Mouse (Mus musculus) kidney, postnatal 4 days (tissue): Measurements from ENCODE around the gene Gm9999.

Experiments
- DNase-seq, 2 experiments: peaks; one replicate each; pipeline ENCODE4 v3.0.0; 2021; ENCODE audit warnings: mixed read lengths in 2 of 2

Gm9999 gene

DNA sequence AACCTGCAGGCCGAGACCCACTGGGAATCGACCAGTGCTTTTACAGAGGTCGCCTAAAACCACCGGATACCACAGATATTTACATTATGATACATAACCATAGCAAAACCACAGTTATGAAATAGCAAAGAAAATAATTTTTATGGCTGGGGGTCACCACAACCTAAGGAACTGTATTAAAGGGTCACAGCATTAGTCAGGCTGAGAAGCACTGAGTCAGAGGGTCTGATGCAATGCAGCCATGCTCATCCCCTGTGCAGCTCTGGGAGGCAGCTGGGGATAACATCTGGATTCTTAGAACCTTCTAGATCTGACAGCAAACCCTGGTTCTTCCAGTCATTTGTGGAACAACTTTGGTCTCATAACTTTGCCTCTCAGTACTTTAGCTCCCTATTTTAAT, 48.0 kb downstream of the Gm9999 start:
- DNase-seq: no peak

DNA sequence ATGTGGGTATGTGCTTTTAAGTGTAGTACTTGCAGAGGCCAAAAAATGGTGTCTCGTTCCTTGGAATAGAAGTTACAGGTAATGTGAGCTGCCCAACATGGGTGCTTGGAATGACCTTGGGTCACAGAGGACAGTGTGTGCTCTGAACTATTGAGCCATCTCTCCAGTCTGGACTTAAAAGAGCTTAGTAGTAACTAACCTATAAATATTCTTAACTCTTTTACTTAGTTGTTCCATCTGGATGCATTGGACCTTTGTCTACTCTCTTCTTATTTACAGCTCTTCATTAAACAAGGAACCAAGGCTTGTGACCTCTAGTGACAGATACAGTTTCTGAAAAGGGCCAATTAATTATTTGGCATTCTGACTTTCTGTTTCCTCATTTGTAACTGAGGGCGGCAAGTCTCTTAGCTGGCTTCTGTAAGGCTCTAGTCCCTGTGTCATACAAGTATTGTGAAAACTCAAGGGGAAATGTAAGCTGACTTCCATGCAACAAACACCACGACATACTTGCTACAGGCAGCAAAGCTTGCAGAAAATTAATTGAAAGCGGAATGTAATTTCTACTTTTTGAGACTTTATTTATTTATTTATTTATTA, 51.5 kb downstream of the Gm9999 start:
- DNase-seq: no peak

DNA sequence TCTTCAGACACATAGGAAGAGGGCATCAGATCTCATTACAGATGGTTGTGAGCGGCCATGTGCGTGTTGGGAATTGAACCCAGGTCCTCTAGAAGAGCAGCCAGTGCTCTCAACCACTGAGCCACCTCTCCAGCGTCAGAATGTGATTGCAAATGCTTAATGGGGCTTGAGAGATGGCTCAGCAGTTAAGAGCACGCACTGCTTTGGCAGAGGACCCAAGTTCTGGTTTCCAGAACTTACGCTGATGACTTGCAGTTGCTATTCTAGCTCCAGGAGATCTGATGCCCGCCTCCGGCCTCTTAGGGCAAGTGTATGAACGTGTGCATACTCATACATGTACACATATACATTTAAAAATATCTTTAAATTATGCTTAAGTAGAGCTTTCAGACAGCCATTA, 52.0 kb downstream of the Gm9999 start:
- DNase-seq: no peak
